Mouse (Mus musculus) cortical plate, adult 2 months (tissue): ENCODE results near the gene Arhgap9.

ENCODE experiments used
- CTCF ChIP-seq: fragments of 200-500 bp; IDR thresholded peaks from 2 replicates; pipeline ENCODE4 v1.5.1; 2011; ENCODE audit warnings: mild to moderate bottlenecking, control low read depth, low read length; ENCODE audit not compliant: insufficient read depth; ENCODE audit errors: extremely low read depth
- POLR2A ChIP-seq: fragments of 200-500 bp; IDR thresholded peaks from 2 replicates; pipeline ENCODE4 v1.6.1; 2011; ENCODE audit warnings: mild to moderate bottlenecking, low read length, control low read depth; ENCODE audit not compliant: insufficient read depth; ENCODE audit errors: extremely low read depth

DNA sequence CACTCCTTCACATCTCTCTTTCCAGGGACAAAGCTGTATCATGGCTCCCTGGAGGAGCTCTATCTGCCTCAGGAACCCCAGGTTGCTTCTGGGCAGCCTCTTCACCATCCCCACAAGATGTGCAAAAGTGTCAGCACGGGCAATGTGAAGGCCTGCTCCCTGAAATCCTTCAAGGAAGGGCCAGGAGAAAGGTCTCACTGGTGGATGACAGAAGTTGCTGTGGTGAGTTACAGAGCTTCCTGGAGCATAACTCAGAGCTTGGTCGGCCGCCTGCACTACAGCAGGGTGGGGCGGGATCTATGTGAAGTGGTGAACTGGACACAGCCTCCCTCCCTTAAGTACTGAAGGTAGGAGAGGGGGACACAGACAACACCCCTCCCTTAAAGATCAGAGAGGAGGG is 905 bp downstream of the Arhgap9 start:
- no peak for TF ChIP-seq CTCF
- TF ChIP-seq POLR2A: no peak
